24 mouse cellular contexts compared by ENCODE assay signal in the genomic region with DNA sequence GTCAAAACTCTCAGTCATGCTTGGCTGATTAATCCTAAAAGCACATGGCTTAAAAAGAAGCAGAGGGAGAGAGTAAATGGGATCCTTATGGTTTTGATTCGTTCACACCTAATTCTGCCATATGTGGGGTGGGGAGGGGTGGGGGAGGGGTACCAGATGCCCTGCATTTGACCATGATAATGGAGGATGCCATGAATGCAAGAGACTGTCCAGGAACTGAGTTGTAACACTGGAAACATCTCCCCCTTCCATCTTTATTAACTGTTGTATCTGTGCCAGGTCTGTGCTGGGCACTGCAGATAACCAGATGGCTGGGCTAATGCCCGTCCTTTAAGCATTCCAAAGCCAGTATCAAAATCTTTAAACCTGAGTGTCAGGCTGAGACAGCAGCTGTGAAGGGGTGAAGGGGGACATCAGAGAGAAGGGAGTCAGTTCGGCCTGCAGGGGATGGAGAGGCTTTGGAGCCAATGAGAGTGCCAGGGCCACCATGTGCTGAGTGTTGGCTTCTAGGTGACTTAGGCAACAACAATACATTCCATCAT.
DNase-seq lines count a peak whose midpoint lies in the region; ATAC-seq and TF ChIP-seq lines count a peak whose summit lies in the region.
"Had no signal": no experiment of that assay in that cellular context is flagged by ENCODE, and none has a peak within 500 bp of the region (broad histone marks: within the 10 kb centered on the region; RNA-seq: fewer than 3 reads in every experiment).

No protein-coding gene starts in this region.

- ATAC-seq in forebrain, embryonic 15.5 days (replicated peaks) = peak; percentile 53; the same call in 1 of the 2 replicates
- no peak for ATAC-seq in midbrain, postnatal 0 days (ENCODE audit: low FRiP score)
- no peak for ATAC-seq in midbrain, embryonic 15.5 days (replicated peaks)
- ATAC-seq in erythroblast, adult 5-6 weeks (replicated peaks; ENCODE audit: low FRiP score, poor library complexity, severe bottlenecking) = no peak
- ATAC-seq: liver, embryonic 12.5 days; Patski had no signal

- no peak overlapping the region for H3K4me2 ChIP-seq in forebrain, embryonic 15.5 days (replicated peaks)
- H3K4me2 ChIP-seq in midbrain, postnatal 0 days (ENCODE audit: low read depth, low read length, poor library complexity, severe bottlenecking) = no peak overlapping the region
- no peak overlapping the region for H3K4me2 ChIP-seq in midbrain, embryonic 15.5 days
- H3K4me2 ChIP-seq: embryonic facial prominence, embryonic 13.5 days; limb, embryonic 12.5 days; liver, embryonic 12.5 days; neural tube, embryonic 13.5 days had no signal

- peaks cover 12% of the 10 kb centered on the region for H3K4me1 ChIP-seq in forebrain, embryonic 15.5 days
- peaks cover 12% of the 10 kb centered on the region for H3K4me1 ChIP-seq in forebrain, embryonic 10.5 days
- H3K4me1 ChIP-seq in midbrain, postnatal 0 days (ENCODE audit: insufficient read depth, low read length) = no peaks in the 10 kb centered on the region
- no peaks in the 10 kb centered on the region for H3K4me1 ChIP-seq in midbrain, embryonic 15.5 days
- H3K4me1 ChIP-seq: liver, embryonic 12.5 days; midbrain, embryonic 10.5 days; neural tube, embryonic 13.5 days had no signal

- WGBS in forebrain, embryonic 15.5 days = 30% methylated on average over 3 of the region's 3 CpGs
- 73% methylated on average over 3 of the region's 3 CpGs for WGBS in forebrain, embryonic 10.5 days
- 58% methylated on average over 3 of the region's 3 CpGs for WGBS in midbrain, postnatal 0 days
- WGBS in midbrain, embryonic 15.5 days = 59% methylated on average over 3 of the region's 3 CpGs

- no peaks in the 10 kb centered on the region for H3K27me3 ChIP-seq in forebrain, embryonic 15.5 days
- no peaks in the 10 kb centered on the region for H3K27me3 ChIP-seq in forebrain, embryonic 10.5 days (ENCODE audit: poor library complexity, severe bottlenecking)
- no peaks in the 10 kb centered on the region for H3K27me3 ChIP-seq in midbrain, postnatal 0 days (ENCODE audit: insufficient read depth, low read length)
- H3K27me3 ChIP-seq in midbrain, embryonic 15.5 days (replicated peaks) = no peaks in the 10 kb centered on the region
- H3K27me3 ChIP-seq: embryonic facial prominence, embryonic 13.5 days; liver, embryonic 12.5 days; neural tube, embryonic 13.5 days; Patski had no signal

- no peak overlapping the region for H3K9ac ChIP-seq in forebrain, embryonic 15.5 days (replicated peaks)
- no peak overlapping the region for H3K9ac ChIP-seq in midbrain, postnatal 0 days (replicated peaks; ENCODE audit: low read length, poor library complexity, severe bottlenecking)
- no peak overlapping the region for H3K9ac ChIP-seq in midbrain, embryonic 15.5 days
- H3K9ac ChIP-seq: embryonic facial prominence, embryonic 13.5 days; limb, embryonic 12.5 days; liver, embryonic 12.5 days; neural tube, embryonic 13.5 days had no signal

- H3K9me3 ChIP-seq in forebrain, embryonic 15.5 days = no peaks in the 10 kb centered on the region
- no peaks in the 10 kb centered on the region for H3K9me3 ChIP-seq in forebrain, embryonic 10.5 days
- no peaks in the 10 kb centered on the region for H3K9me3 ChIP-seq in midbrain, postnatal 0 days (ENCODE audit: low read length)
- H3K9me3 ChIP-seq in midbrain, embryonic 15.5 days = no peaks in the 10 kb centered on the region
- H3K9me3 ChIP-seq: embryonic facial prominence, embryonic 13.5 days; limb, embryonic 12.5 days; liver, embryonic 12.5 days; midbrain, embryonic 10.5 days; neural tube, embryonic 13.5 days had no signal

- DNase-seq in forebrain, embryonic 10.5 days (ENCODE audit: extremely low spot score, low spot score) = no peak
- DNase-seq in midbrain, postnatal 0 days (ENCODE audit: low spot score) = peak; percentile 54
- peak; percentile 25 for DNase-seq in cerebellum, adult 9-11 months
- DNase-seq in right cerebral cortex, postnatal 36 days (ENCODE audit: low spot score in 2 of 2) = no peak
- DNase-seq: adrenal gland, postnatal 10 days; gastrocnemius, postnatal 14 days; heart, adult 18-20 months; heart, postnatal 4 days; kidney, adult 8-10 months; kidney, postnatal 14 days; lung, adult 2 months; right cerebral cortex, adult 18-20 months; spleen, adult 18-20 months; thymus, postnatal 36 days had no signal

- no peak overlapping the region for H3K27ac ChIP-seq in forebrain, embryonic 15.5 days (replicated peaks)
- H3K27ac ChIP-seq in forebrain, embryonic 10.5 days = no peak overlapping the region
- H3K27ac ChIP-seq in midbrain, postnatal 0 days (ENCODE audit: low read depth, low read length) = no peak overlapping the region
- no peak overlapping the region for H3K27ac ChIP-seq in midbrain, embryonic 15.5 days
- H3K27ac ChIP-seq: embryonic facial prominence, embryonic 13.5 days; left cerebral cortex, adult 2 months; liver, embryonic 12.5 days; midbrain, embryonic 10.5 days; neural tube, embryonic 13.5 days had no signal

- H3K36me3 ChIP-seq in forebrain, embryonic 15.5 days = no peaks in the 10 kb centered on the region
- no peaks in the 10 kb centered on the region for H3K36me3 ChIP-seq in forebrain, embryonic 10.5 days (replicated peaks)
- H3K36me3 ChIP-seq in midbrain, postnatal 0 days (ENCODE audit: insufficient read depth, low read length) = no peaks in the 10 kb centered on the region
- H3K36me3 ChIP-seq in midbrain, embryonic 15.5 days (replicated peaks) = no peaks in the 10 kb centered on the region
- H3K36me3 ChIP-seq: embryonic facial prominence, embryonic 13.5 days; limb, embryonic 12.5 days; liver, embryonic 12.5 days; midbrain, embryonic 10.5 days; neural tube, embryonic 13.5 days had no signal

- H3K4me3 ChIP-seq in forebrain, embryonic 15.5 days = no peak overlapping the region
- no peak overlapping the region for H3K4me3 ChIP-seq in forebrain, embryonic 10.5 days
- H3K4me3 ChIP-seq in midbrain, postnatal 0 days (ENCODE audit: low read depth, low read length) = no peak overlapping the region
- no peak overlapping the region for H3K4me3 ChIP-seq in midbrain, embryonic 15.5 days
- H3K4me3 ChIP-seq: embryonic facial prominence, embryonic 13.5 days; left cerebral cortex, adult 2 months; limb, embryonic 12.5 days; liver, embryonic 12.5 days; midbrain, embryonic 10.5 days; neural tube, embryonic 13.5 days had no signal

- no peak for TF ChIP-seq CTCF in midbrain, postnatal 0 days (IDR thresholded peaks at IDR 0.05)

Comparison
In these comparisons a context has a peak if more than half of its experiments do, and no peak if none do; other contexts are left out.
1. DNase-seq: peak in midbrain, postnatal 0 days (single experiment) and cerebellum, adult 9-11 months (single experiment); none in forebrain, embryonic 10.5 days (single experiment) and right cerebral cortex, postnatal 36 days (0 of 2).